Mouse (Mus musculus) cerebellum, postnatal 36 days (tissue): ENCODE results near the gene Snx14.
"Not testable (repeated sequence)": the region's sequence is repeated elsewhere in the genome, so short reads cannot be mapped to it uniquely, and the experiment has no call there.

Source experiments
- DNase-seq, 2 experiments: peaks; one replicate each; pipeline ENCODE4 v3.0.0; 2021 to 2022; ENCODE audit warnings: mixed read lengths in 2 of 2

Gene Snx14

DNA sequence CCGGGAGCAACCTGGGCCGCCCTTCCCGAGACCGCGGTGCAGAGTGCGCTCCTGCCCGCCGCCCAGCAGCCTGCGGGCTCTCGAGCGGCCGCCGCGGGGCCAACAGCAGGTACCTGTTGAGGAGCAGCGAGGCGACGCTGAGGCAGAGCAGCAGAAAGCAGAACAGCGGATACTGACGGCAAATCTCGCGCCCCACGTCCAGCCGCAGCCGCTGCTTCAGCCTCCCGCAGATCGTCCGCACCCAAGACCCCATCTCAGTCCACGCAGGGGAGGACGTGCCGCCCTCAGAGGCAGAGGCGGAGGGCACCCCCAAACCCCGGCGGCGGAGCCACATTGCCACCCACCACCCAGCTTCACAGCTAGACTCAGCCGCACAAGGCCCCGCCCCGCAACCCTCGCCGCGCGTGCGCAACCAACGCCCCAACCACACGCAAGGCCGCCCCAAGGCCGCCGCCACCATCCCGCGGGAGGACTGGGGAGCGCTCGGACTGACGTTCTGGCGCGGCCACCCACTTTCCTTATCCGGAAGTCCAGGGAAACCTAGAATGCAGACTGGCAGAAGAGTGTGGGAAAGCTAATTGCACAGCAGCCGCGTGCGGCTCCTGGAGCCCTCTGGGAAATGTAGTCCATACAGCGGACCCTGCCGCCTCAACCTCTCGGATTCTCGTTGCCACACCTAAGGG lies at the start of gene Snx14:
Snx14 (minus strand) TSS at position 404 of the 683 bp plus-strand sequence.
- peak; percentile 95 to 97 for DNase-seq

- DNase-seq: no peak
Measured at GRCm38 (mm10) chr9:88484531-88484930, 45.8 kb upstream of the Snx14 start.

- DNase-seq: peak; percentile 76 to 84
Measured at GRCm38 (mm10) chr9:88482829-88483396, 44.2 kb upstream of the Snx14 start.

DNA sequence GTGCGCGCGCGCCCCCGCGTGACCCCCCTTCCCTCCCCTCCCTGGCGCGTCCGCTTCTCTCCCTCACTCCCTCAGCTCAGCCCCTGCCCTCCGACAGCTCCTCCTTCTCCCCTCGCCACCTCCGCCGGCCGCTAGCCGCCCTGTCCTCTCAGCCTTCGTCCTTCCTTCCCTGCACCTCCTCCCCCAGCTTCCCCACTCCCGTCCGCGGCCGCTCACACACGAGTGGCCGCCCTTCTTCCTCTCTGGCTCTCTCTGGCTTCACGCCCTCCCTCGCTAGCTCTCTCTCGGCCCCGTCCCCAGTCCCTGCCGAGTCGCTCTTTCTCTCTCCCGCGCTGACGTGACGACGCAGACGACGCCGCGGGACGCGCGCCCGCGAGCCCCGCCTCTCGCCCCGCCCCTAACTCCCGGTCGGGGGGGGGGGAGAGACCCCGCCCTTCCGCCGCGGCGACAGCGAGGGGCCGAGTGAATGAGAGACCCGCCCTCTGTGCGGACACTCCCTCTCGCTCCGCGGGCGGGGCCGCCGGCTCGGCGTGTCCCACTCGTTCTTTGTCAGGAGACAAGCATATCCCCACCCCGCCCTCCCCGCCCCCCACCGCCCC lies 43.6 kb upstream of the Snx14 start, which contains the start of gene Syncrip:
Syncrip (minus strand) TSS at position 345 of the 599 bp plus-strand sequence.
- DNase-seq: peak; percentile 83 to 92

- peak; percentile 41 to 58 for DNase-seq
Measured at GRCm38 (mm10) chr9:88481791-88482160, 43.0 kb upstream of the Snx14 start.

- DNase-seq: peak; percentile 35 to 48
Measured at GRCm38 (mm10) chr9:88481061-88481790, 42.5 kb upstream of the Snx14 start.

DNA sequence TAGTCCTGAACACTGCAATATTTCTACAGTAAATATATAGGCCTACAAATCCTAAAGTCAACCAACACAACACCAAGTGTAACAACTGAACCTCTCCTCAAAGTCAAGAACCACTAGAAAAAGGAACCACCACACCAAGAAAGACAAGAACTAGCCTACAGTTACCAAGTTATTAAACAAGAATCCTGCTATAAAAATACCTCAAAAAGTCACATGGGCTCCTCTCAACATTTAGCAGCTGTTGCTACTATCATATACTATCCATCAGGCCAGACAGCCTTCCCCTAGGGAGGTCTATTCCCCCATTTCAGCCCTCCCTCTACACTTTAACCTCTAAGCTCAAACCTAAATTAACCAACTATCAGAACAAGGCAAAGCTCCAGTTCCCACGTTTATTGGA lies 41.4 kb upstream of the Snx14 start:
- DNase-seq: no peak

GRCm38 (mm10) chr9:88476138-88476537 lies 37.4 kb upstream of the Snx14 start:
- DNase-seq: peak in 1 of 2 experiments; percentile 18

DNA sequence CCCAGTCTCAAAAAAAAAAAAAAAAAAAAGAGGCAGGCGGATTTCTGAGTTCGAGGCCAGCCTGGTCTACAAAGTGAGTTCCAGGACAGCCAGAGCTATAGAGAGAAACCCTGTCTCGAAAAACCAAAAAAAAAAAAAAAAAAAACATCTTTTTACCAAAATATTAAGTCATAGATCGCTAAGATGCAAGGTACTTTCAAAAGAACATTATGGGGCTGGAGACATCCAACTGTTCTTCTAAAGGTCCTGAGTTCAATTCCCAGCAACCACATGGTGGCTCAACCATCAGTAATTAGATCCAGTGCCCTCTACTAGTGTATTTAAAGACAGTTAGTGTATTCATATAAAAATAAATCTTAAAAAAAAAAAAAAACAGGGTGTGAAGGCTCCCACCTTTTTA lies 22.3 kb upstream of the Snx14 start:
- not testable (repeated sequence) for DNase-seq

DNA sequence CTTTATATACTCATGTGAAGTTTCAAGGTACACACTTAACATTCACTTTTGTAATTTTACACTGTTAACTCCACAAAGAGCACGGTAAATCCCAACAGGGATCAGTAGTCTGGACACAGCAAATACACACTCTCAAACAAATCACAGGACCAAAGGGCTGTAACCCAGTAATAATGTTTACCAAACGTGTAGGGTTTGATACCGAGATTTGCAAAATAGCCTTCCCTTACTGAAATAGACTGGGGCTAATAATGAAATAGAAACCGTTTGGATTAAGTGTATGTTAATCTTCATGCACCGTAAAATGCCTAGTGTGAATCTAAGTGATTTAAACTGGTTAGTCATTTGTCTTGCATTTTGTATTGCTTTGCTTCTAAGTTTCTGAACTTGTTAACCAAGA lies 1.2 kb upstream of the Snx14 start:
- DNase-seq: no peak

DNA sequence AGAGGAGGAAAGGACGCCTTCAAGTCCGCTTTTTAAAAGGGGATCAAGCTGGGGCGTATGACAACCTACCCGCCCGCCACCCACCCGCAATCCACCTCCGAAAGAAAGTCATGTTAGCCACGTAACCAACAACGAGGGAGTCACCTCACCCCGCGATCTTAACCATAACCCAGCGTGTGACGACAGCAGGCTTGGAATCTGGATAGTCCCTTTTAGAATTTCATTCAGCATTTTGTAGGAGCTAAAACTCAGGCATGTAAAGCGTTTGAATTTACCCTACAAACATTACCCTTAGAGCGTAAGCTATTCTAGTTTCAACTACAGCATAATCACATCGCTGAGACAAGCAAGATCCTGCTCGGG lies 461 bp upstream of the Snx14 start:
- no peak for DNase-seq

GRCm38 (mm10) chr9:88438237-88438554 lies 562 bp downstream of the Snx14 start:
- no peak for DNase-seq

GRCm38 (mm10) chr9:88437342-88438236 lies 1.2 kb downstream of the Snx14 start:
- no peak for DNase-seq

- DNase-seq: no peak
Measured at GRCm38 (mm10) chr9:88424356-88424755, 14.4 kb downstream of the Snx14 start.

DNA sequence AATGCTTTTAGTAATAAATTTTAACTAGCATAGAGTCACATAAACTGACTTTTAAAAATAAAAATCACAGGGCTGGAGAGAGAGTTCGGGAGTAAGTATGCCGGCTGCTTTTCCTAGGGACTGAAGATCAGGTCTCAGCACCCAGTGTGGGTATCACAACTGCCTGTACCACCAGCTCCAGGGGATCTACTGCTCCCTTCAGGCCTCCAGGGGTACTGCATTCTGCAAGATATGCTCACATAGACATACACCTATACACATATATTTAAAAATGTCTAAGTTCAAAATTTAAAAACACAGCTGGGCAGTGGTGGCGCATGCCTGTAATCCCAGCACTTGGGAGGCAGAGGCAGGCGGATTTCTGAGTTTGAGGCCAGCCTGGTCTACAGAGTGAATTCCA lies 16.3 kb downstream of the Snx14 start:
- no peak for DNase-seq

- DNase-seq: no peak
Measured at GRCm38 (mm10) chr9:88416752-88417151, 22.0 kb downstream of the Snx14 start.

GRCm38 (mm10) chr9:88409978-88410377 lies 28.8 kb downstream of the Snx14 start:
- DNase-seq: no peak

DNA sequence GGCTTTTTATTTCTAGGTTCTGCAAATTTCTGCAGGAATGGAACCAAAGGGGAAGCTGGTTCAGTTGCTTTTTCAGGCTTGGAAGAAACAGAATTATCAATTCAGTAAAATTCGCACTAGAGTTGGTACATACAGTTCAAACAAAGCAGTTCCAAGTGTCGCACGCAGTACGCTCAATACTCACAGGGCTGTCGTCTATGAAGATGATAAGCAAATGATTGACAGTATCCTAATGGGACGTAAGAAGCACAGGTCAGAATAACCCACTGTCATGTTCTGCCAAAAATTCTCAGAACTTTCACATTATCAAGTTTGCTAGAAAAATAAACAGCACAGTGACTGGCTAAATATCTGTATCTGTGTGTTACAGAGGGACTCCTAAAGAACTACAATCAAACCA lies 34.2 kb downstream of the Snx14 start:
- no peak for DNase-seq

DNA sequence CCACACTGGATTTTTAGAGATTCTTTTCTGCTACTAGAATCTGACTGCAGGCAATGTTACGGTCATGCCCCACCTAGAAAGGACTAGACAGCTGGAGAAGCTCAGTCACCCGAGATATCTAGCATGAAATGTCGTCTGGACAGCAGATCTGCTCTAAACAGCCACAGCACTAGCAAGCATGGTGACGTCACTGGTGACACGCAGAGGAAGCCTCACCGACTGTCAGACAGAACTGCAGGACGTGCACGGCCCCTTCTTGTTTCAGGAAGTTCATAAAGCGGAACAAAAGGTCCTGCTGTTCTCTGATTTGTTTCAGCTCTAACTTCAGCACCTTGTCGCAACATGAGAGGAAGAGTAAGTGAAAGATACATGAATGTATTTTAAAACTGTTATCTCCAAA lies 34.7 kb downstream of the Snx14 start:
- no peak for DNase-seq

DNA sequence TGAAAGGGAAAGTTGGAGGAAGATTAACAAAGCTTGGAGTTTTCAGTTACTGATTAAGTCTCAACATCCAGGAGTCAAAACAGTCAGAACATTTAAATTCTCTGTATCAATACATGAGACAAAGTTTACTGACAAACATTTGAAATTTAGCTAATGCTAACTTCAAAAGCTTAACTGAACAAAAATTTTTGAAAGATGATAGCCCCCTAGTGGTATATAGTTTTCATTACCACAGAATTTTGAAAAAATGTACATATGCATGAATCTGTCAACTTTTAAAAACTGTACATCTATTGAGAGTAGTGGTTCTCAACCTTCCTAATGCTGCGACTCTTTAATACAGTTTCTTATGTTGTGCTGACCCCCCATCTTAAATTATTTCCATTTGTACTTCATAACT lies 40.3 kb downstream of the Snx14 start:
- no peak for DNase-seq

- DNase-seq: peak; percentile 8 to 13
Measured at GRCm38 (mm10) chr9:88394852-88395251, 43.9 kb downstream of the Snx14 start.

DNA sequence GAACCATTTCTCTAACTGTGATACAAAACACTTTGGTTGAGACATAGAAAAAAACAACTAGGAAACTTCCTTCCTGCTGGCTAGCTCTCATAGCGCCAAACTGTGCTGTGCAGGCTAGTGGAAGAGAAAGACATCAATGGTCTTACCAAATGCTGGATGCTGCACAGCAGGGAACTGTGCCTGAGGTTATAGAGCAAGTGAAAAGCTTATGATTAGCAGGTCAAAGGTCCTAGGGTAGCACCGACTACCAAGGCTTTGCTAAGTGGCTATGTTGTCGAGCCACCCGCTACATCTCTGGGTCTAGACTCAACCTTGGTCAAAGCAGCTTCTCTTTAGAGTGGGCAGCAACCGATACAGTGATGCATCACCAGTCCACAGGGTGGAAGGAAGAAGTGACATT lies 49.9 kb downstream of the Snx14 start:
- no peak for DNase-seq

- DNase-seq: no peak
Measured at GRCm38 (mm10) chr9:88380542-88380941, 58.2 kb downstream of the Snx14 start.
